Mouse (Mus musculus): ENCODE data around the gene Gm4201. TPM values are rescaled to one million over a fixed set of nuclear protein-coding genes. Genes with fewer than 3 reads are reported as not detected.
"Not testable (repeated sequence)": the region's sequence is repeated elsewhere in the genome, so short reads cannot be mapped to it uniquely, and the experiment has no call there.

The Gm4201 gene
- total RNA-seq (2021), result not detected

DNA sequence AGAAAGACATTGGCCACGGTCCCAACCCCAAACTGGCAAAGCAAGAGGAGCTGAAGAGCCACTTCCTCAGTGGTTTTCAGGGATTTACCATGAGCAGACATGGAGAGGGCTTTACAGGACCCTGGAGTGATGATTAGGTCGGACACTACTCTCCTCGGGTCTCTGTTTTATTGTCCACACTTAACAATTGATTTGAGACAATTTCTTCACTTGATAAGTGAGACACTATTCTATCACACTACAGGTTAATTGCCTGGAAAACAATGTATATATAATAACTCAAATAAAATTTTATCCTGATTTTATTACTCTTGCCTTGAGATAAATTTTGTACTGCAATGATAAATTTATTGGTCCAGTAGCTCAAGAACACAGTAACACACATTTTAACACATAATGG, at the start of gene Gm4201:
Gene Gm4201, minus strand, starts transcription at position 101 of the 400 bp plus-strand sequence.
- not testable (repeated sequence) for DNase-seq (ENCODE audit: extremely low spot score in 1 of 2, low spot score in 1 of 2)

DNA sequence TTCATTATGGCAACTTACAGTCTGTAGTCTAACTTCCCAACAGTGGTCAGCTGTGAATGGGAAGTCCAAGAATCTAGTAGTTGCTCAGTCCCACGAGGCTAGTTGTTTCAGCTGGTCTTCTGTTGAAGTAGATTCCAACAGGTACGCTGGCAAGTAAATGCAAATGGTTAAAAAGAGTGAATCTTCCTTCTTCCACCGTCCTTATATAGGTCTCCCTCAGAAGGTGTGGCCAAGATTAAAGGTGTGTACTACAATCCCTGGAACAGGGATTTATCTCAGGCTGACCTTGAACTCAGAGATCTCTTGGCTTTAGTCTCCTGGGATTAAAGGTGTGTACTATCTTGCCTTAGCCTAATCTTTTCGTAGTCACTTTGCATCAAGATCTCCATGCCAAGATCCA, 22.9 kb upstream of the Gm4201 start, which contains the start of gene Gm4565:
Gene Gm4565, minus strand, starts transcription at position 101 of the 400 bp plus-strand sequence.
- not testable (repeated sequence) for DNase-seq (ENCODE audit: extremely low spot score in 1 of 2, low spot score in 1 of 2)

DNA sequence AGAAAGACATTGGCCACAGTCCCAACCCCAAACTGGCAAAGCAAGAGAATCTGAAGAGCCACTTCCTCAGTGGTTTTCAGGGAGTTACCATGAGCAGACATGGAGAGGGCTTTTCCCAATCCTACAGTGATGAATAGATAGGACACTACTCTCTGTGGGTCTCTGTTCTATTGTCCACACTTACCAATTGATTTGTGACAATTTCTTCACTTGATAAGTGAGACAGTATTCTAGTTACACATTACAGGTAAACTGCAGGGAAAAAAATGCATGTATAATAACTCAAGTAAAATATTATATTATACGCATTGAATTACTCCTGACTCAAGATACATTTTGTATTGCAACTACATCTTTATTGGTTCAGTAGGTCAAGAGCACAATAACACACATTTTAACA, 30.4 kb downstream of the Gm4201 start, which contains the start of gene Gm8677:
Gene Gm8677, minus strand, starts transcription at position 101 of the 400 bp plus-strand sequence.
- not testable (repeated sequence) for DNase-seq (ENCODE audit: extremely low spot score in 1 of 2, low spot score in 1 of 2)

DNA sequence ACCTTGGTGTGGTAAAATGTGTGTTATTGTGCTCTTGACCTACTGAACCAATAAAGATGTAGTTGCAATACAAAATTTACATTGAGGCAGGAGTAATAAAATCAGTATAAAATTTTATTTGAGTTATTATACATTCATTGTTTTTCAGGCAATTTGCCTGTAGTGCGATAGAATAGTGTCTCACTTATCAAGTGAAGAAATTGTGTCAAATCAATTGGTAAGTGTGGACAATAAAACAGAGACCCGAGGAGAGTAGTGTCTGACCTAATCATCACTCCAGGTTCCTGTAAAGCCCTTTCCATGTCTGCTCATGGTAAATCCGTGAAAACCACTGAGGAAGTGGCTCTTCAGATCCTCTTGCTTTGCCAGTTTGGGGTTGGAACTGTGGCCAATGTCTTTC, 42.5 kb downstream of the Gm4201 start, which contains the start of gene Vmn1r152:
Gene Vmn1r152, plus strand, starts transcription at position 301 of the 400 bp plus-strand sequence.
- DNase-seq (ENCODE audit: extremely low spot score in 1 of 2, low spot score in 1 of 2), result not testable (repeated sequence)

Other genes with a start within 250 kb of the Gm4201 start
- not detected for gene Gm4187, start 235.6 kb downstream of the Gm4201 start, total RNA-seq (2021)
- not detected for gene Gm8660, start 194.3 kb downstream of the Gm4201 start, total RNA-seq (2021)
- not detected for gene Vmn1r148, start 151.8 kb downstream of the Gm4201 start, total RNA-seq (2021)
- not detected for gene Vmn1r149, start 127.1 kb downstream of the Gm4201 start, total RNA-seq (2021)
- gene Gm10665, start 101.3 kb downstream of the Gm4201 start, total RNA-seq (2021), result not detected
- not detected for gene Vmn1r151, start 65.7 kb downstream of the Gm4201 start, total RNA-seq (2021)
- gene Vmn1r152, start 42.4 kb downstream of the Gm4201 start, total RNA-seq (2021), result not detected
- not detected for gene Gm8677, start 30.5 kb downstream of the Gm4201 start, total RNA-seq (2021)
- not detected for gene Gm4565, start 22.8 kb upstream of the Gm4201 start, total RNA-seq (2021)
- gene Vmn1r155, start 92.7 kb upstream of the Gm4201 start, total RNA-seq (2021), result not detected
- gene Gm8693, start 127.0 kb upstream of the Gm4201 start, total RNA-seq (2021), result not detected
- not detected for gene Gm4567, start 154.4 kb upstream of the Gm4201 start, total RNA-seq (2021)
- gene Vmn1r157, start 196.4 kb upstream of the Gm4201 start, total RNA-seq (2021), result not detected
- gene Vmn1r158, start 225.4 kb upstream of the Gm4201 start, total RNA-seq (2021), result not detected

Measured in layer of hippocampus, postnatal 25 days (tissue).